Mouse (Mus musculus): ENCODE data around the gene Ier2.

The Ier2 gene

GRCm38 (mm10) chr8:84662581-84663065 is at the start of gene Ier2:
Gene Ier2, minus strand, starts transcription at chr8:84662852.
- DNase-seq = peak; percentile 84

DNA sequence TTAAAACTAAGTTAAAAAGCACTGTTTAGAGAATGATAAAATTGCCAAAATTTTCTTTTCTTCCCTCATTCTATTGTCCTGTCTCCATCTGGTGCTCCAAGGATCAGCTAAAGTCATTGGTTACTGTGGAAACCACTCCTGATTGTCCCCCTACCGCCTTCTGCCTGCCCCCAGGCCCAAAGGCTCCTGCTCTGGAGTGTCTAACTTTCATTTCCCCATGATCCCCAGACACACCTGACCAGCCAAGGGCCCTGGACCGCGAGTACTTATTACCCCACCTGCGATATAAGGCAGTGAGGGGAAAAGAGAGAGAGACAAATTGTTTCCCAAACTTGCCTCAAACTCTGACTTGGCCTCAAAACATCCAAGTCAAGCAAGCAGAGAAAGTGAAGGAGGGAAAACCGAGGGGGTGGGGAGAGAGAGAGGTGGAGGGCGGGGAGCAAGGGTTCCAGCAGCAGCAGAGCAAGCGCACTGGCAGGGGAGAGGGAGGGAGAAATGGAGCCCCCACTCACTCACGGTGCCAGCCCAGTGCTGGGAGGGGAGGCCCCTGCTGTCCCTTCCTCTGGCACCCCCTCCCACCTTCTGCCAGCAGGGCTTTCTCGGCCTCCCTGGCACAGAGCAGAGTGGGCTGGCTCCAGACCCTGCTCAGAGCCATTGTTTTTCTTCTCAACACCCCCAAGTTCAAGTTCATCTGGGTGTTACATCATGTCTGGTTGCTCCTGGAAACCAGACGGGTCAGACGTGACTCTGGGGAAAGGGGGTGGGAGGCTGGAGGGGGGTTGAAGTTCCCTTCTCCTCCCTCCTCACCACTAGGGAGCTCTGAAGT is 49.5 kb upstream of the Ier2 start:
- DNase-seq = no peak

DNA sequence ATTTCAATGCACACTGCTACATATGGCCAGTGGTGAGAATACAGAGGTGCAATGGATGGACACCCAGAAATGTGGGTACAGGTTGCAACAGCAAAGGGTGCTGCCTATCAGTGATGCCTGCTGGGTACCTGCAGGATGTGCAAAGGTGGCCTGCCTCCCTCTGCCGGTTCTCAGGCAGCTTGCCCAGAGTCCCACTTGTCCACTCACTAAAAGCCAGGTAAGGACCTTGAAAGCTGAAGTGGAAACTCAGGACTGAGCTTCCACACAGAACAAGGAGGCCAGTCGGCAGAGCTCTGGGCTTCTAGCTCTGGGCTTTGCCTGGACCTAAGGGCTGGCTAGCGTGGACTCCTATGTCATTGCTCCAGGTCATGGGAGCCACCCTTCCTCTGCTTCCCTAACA is 48.7 kb upstream of the Ier2 start:
- no peak for DNase-seq

DNA sequence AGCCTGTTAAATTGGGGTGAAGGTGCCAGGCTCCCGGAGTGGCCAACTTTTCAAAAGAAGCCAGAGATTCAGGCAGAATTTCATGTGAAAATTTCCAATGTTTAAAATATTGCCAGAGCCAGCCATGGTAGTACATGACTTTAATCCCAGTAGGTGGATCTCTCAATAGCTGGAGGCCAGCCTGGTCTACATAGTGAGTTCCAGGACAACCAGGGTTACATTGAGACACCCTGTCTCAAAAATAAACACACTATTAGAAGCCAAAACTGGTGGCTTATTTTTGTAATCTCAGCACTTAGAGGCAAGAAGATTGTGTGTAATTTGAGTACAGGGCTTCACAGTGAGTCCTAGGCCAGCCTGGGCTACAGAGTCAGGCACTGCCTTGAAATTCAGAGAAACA is 47.3 kb upstream of the Ier2 start:
- DNase-seq = no peak

DNA sequence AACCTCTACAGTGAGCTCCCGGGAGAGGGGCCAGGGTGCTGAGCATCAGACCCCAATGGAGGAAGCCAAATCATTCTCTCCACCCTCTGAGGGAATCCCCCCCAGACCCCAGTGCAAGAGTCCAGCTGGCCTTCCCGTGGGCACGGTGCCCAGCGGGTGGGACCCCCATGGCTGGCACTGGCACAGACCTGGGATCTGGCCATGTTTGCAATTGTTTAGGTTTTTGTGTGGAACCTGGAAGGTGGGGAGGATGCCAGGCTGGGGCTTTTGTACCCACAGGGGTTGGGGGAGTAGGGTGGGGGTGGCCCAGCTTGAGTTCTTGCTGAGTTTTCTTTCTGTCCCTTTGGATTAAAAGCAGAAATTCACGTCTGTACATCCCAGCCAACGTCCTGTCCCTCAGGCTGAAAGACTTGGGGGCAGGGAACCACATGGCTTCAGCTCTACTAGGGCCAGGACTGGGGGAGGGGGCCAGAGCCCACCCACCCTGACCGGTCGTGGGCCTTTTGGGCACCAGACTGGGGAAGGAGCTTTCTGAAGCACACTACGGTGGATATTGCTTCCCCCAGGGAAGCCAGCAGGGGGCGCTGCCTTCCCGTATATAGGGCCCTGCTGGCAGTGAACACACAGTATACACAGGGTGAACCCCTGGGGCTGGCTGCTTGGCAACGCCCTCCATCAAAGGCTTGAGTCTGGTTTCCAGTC is 46.3 kb upstream of the Ier2 start:
- DNase-seq = peak; percentile 87

DNA sequence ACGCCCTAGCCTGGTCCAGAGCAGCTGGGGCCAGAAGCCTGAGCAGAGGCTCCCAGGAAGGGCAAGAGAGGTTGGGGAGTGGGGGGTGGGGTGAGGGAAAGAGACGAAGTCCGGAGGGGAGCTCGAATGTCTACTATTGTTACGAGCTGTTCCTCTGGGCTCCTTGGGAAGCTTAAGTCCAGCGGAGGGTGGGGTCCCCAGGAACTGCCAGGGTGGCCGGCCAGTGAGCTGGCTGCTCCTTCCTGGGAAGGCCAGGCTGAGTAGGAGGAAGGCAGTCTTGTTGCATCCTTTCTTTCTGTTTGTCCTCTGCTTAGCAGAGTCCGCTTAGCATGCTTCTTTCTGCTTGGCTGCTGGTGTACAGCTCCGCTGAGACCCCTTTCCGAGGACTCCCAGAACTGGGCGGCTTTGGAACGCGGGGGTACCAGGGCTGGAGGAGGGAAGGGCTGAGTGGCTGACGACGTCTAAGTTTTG is 45.5 kb upstream of the Ier2 start:
- DNase-seq = no peak

DNA sequence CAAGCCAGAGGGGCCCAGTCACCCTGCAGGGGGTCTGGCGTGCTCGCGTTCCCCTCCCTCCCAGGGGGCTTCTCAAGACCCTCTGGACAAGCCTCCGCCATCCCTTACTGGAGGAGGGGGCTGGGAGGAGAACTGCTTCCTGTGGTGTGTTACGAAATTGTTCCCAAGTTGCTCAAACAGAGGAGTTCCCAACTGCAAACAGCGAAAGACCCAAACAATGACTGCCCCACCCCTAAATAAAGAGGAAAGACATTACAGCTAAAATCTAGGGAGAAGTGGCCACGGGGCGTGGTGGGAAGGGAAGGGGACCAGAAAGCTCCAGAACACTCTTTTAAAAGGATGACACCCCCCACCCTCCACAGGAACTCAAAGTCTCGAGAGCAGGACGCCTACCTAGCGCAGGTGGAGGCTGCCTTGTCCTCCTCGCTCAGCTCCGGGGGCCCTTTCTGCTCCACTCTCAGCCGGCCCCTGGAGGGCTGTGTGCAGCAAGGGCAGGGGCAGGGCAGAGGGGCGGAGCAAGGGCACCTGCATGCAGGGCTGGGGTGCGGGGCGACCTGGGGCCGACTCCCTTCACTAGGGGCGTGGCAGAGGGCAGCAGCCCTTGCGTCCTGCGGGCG is 44.7 kb upstream of the Ier2 start:
- no peak for DNase-seq

DNA sequence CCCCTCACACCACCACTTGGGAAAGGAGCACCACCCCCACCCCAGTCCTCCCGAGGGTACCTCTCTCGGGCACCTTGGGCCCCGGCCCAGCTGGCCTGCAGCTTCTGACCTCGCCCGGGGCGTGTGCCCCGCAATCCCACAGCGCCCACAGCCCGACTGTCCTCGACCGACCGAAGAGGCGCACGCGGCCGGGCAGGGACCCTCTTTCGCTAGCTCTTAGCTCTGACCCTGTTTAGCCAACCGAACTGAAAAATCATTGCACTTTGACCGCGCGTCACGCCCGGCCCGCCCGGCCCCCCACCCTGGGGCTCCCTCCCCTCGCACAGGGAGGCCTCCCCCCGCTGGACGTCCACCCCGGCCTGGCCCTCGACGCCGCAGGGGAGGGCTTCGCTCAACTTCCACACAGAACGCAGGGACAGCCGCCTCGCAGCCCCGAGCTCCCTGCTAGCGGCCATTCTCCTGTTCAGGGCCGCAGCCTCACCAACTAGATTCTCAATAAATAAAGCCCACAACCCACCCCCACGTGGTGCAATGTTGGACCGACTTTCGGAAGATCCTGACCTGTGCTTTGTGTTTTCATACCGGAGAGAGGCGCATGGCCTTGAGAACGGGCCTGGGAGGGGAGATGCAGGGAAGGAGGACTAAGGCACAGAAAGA is 44.1 kb upstream of the Ier2 start:
- no peak for DNase-seq

DNA sequence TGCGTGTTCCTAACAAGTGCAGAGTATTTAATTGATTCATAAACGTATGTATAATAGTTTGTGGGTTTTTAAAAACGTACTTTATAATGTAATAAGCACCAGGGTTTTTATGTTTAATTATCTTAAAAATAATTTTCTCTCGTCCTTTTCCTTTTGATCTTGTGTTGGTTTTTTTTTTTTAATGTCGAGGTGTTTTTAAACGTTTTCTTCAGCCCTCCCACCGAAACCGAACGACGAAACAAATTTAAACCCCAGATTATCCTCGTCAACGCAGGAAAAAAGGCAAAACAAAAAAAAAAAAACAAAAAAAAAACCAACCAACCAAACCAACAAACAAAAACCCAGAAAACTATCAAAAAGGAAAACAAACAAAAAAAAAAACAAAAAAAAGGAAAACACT is 43.3 kb upstream of the Ier2 start:
- no peak for DNase-seq

DNA sequence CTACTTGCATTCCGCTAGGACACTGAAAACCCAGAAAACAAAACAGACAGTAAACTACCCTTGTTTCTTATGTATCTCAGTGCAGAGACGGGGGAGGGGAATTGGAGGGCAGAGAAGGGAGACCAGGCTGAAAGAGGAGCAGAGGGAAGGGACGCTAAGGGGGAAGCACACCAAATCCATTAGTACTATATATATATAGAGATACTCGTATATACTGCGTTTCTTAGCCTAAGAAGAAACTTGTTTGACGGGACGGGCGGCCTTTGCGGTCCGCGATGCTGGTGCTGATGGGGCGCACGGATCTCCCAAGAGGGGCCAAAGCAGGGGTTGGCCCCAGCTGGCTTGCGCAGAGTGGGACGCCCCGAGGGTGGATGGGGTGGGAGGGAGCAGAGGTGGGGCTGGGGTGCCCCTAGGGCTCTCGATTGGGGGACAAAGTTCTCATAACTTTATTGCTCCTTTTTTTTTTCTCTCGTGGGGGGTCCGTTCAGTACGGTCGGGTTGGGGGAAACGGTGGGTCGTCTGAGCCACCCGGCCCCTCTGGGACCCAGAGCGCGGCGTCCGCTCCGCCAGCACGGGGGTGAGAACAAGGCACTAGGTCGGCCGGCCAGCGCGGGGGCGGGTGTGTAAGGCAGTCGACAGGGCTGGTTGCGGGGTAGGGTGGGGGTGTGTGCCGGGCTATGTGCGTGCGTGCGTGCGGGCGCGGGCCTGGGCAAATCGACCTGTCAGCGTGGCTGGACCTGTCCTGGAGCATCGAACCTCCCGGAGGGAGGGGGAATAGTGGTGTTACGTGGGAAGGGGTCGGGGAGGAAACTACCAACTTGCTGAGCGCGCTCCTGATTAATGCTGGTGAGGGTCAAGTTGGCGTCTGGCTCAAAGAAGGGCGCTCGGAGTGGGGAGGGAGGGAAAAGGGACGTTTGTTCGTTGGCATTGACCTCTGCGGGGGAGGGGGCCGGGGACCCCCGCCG is 42.5 kb upstream of the Ier2 start:
- no peak for DNase-seq

DNA sequence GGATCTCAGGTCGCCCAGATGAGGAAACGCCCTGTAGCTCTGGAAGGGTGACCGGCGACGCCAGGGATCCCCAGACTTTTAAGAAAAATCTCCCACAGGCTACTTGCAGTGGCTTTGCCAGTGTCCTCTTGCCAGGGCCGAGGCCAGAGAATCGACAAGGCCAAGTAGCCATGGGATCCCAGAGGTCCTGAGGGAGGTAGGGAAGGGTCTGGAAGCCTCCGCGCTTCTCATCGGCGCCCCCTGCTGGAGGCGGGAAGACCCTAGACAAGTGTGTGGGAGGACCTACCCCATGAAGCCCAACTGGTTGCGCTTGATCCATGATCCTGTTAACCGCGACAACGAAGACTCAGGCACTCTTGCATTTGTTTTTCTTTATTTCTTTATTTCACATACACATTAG is 41.7 kb upstream of the Ier2 start:
- DNase-seq = peak; percentile 81

DNA sequence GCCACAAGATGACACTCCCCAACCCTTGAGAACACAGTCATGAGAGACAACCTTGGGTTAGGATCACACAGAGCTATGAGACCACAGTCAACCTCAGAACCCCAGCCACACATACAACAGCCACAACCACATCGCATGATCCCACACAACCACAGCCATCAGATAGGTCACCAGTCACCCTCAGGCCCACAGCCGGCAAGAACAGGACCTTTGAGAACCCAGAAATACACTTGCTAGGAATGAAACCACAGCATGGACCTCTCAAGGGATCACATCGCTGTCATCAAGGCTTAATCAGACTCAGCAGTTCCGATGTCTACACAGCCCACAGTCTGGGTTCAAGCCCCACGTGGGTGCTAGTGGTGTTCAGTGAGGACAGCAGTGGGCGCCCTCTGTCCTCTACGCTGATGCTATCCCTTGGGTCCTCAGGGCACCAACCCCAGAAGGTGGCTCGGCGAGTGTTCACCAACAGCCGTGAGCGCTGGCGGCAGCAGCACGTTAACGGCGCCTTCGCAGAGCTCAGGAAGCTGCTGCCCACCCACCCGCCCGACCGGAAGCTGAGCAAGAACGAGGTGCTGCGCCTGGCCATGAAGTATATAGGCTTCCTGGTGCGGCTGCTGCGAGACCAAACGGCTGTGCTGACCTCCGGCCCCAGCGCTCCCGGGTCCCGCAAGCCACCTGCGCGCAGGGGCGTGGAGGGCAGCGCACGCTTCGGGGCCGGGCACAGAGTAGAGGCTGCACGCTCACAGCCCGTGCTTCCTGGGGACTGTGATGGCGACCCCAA is 41.0 kb upstream of the Ier2 start:
- DNase-seq = no peak

- DNase-seq = no peak
Measured at GRCm38 (mm10) chr8:84702963-84703465, 40.4 kb upstream of the Ier2 start.

- no peak for DNase-seq
Measured at GRCm38 (mm10) chr8:84702561-84702960, 39.9 kb upstream of the Ier2 start.

GRCm38 (mm10) chr8:84700941-84701911 is 38.6 kb upstream of the Ier2 start, which contains the start of gene Lyl1:
Gene Lyl1, plus strand, starts transcription at chr8:84701457.
- no peak for DNase-seq

GRCm38 (mm10) chr8:84700526-84700925 is 37.9 kb upstream of the Ier2 start:
- no peak for DNase-seq

GRCm38 (mm10) chr8:84699861-84700322 is 37.2 kb upstream of the Ier2 start:
- peak; percentile 69 for DNase-seq

- DNase-seq = peak; percentile 12
Measured at GRCm38 (mm10) chr8:84698929-84699401, 36.3 kb upstream of the Ier2 start.

- DNase-seq = no peak
Measured at GRCm38 (mm10) chr8:84698288-84698687, 35.6 kb upstream of the Ier2 start.

All from right cerebral cortex, postnatal 14 days (tissue).